Mouse (Mus musculus): ENCODE data around the gene Ppp1r36.

Gene Ppp1r36

DNA sequence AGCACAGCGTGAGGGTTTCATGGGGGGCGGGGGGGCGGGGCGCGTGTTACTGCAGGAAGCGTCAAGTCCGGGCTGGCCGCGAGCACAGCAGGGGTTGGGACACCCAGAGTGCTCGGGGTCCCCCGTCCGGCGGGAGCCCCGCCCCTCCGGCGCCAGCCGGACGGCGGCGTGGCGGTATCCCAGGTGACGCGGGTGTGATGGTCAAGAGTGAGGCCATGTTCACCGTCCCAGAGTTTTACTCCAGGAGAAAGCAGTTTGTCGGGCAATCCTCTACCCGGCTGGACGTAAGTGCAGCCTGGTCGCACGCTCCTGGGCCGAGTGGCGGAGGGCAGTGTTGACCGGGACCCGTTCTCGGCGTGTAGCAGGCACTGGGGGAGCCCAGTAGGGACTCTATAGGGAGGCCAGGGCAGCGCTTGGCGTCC lies at the start of gene Ppp1r36:
Gene Ppp1r36 (plus strand): TSS at position 106 of the 422 bp plus-strand sequence.
- no peak for DNase-seq

DNA sequence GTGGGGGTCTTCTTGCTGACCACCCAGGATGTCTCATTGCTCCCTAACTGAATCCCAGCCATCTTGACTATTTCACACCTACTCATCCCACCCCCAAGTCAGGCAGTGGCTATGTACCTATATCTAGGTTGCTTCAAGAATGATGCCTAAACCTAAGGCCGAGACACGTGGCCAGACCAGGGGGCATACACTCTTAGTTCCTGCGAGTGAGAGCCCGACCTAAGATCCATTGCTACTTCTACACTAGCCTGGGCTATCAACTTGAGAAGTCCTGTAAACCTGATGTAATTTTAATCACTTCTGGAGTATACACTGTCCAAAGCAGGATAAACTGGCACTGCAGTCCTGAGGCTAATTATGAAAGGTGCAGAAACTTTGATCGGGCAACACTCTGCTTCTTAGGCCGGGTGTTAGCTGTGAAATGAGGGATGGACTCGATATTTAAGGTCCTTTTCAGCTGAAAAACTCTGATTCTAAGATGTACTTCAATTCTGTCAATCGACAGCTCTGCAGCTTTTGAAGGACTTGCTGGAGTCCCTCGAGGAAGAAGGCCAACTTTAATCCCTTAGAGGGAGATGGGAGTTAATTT lies 49.0 kb upstream of the Ppp1r36 start:
- DNase-seq: peak; percentile 24

DNA sequence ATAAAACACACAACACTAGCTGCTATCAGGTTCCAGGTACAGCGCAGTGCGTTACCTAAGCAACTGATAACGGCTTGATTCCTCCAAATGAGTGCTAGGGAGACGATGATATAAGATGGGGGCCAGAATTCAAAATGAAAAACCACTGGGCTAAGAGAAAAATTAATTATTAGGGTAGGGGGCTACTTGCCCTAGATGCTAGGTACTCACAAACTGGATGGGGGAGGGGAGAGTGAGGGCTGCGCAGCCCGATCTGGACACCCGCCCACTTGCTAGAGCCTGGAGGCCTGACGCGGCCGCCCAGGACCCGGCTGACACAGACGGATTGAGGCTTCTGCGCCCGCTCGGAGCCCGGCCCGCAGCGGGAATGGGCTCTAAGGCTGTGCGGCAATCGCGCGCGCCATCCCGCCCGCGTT lies 48.5 kb upstream of the Ppp1r36 start:
- DNase-seq: no peak

DNA sequence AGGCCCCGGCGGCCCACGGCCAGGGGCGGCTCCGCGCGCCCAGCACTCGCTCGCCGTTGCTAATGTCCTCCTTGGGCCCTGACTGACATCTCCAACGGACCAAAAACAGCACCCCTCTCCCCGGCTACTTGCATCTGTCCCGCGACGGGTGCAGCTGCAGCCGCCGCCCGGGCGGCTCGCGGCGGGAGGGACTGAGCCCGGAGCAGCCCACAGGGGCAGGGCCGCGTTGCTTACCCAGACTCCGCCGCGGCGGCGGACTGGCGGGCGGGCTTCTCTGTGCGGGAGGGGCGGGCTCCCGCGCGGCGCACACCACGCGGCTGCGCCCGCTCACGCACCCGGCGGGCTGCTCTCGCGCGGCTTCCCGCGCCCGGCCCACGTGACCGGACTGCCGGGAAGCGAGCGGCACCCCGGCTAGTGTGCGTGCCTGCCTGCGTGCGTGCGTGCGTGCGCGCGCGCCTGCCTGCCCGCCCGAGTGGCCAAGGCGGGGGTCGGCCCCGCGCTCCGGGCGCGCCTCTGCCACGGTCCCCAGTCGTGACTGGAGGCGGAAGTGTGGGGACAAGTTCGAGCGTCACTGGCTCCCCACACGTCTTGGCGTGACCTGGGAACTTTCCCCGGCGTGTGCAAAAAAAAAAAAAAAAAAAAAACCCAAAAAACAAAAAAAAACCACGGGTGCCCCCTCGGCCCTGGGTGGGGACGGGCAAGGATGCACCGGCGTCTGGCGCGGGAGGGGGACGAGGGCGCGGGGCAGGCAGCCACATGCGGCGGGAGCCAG lies 47.9 kb upstream of the Ppp1r36 start, which contains the start of gene Zbtb25:
Gene Zbtb25 (minus strand): TSS at position 397 of the 772 bp plus-strand sequence.
- DNase-seq: peak; percentile 89

DNA sequence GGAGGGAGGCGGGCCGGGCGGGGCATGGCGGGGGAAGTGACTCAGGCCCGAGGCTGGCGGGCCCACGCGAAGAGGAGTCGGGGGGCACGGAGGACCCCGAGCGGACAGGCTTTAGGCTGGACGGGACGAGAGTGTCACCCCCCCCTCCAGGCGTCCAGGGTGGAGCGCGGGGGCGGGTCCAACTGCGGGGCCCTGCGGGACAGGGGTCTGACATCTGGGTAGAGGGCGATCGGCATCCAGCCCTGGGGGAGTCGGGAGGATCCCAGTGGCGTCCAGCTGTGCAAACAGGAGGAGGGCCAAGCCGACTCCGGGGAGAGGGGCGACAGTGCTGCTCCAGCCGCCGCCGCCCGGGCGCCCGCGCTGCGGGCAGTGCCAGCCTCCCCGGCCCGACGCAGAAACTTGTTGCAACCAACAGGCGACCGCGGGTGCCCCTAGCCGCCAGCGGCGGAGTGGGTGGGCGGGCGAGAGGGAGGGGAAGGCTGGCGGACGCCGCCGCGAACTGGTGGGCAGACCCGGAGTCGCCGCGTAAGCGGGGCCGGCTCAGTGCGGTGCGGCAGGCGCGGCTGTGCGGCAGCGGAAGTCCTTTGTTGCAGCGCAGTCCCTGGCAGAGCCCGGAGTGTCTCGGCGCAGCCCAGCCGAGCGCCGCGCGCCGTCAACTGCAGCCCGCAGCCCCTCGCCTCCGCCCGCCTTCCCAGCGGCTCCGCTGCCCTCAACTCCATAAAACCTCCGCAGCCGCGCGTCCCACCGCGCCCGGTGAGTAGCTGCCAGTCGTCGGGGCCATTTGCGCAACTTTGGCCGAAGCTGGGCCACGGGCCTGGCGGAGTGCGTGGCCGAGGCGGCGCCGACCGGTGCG lies 47.1 kb upstream of the Ppp1r36 start, which contains the start of gene Zbtb1:
Gene Zbtb1 (plus strand): TSS at position 289 of the 853 bp plus-strand sequence.
- DNase-seq: peak; percentile 80

DNA sequence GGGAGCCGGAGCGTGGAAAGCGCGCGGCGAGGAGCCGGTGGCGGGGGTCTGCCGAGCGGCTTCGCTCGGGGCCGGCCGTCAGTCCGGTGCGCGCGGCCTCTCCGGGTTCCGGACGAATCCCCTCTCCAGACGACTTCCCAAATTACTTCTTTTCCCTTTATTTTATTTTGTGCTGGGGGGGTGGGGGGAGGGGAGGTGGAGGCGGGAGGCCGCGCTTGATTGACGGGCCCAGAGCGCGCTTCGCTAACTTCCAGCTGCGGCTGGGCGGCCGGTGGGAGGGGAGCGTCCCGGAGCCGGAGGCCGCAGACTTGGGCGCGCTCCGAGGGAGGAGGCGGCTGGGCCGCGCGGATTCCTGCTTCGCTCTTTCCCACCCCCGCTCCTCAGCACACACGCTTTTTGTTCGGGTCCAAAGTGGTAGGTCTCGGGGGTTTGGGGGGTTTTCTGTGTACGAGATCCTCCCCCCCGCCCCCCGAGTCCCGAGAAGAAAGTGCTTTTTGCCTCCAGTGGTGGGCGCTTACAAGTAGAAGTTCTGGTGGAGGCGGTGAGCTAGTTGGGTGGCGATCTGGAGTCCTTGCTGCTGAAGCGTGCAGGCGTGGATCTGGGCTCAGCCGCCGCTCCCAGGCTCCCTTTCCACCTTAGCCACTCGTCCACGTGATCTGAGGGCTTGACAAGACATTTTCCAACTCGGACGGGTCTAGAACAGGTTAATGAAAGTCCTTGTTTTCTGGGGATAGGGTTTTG lies 46.3 kb upstream of the Ppp1r36 start:
- DNase-seq: peak; percentile 46

DNA sequence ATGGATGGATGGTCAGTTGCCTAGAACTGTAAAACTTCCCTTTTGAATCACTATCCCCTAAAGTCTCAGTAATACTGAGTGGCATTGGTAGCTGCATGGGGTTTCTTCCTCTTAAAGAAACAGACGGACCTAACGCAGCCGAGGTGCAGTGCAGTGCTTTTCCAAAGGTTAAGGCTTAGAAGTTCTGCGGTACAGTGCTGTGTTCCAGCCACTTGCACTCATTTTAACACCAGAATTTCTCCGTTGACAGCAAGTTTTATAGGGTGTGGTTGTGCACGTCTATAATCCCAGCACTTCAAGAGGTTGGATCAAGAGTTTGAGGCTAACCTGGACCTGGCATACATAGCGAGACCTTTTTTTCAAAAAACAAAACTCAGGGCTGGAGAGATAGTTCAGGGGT lies 45.3 kb upstream of the Ppp1r36 start:
- no peak for DNase-seq

DNA sequence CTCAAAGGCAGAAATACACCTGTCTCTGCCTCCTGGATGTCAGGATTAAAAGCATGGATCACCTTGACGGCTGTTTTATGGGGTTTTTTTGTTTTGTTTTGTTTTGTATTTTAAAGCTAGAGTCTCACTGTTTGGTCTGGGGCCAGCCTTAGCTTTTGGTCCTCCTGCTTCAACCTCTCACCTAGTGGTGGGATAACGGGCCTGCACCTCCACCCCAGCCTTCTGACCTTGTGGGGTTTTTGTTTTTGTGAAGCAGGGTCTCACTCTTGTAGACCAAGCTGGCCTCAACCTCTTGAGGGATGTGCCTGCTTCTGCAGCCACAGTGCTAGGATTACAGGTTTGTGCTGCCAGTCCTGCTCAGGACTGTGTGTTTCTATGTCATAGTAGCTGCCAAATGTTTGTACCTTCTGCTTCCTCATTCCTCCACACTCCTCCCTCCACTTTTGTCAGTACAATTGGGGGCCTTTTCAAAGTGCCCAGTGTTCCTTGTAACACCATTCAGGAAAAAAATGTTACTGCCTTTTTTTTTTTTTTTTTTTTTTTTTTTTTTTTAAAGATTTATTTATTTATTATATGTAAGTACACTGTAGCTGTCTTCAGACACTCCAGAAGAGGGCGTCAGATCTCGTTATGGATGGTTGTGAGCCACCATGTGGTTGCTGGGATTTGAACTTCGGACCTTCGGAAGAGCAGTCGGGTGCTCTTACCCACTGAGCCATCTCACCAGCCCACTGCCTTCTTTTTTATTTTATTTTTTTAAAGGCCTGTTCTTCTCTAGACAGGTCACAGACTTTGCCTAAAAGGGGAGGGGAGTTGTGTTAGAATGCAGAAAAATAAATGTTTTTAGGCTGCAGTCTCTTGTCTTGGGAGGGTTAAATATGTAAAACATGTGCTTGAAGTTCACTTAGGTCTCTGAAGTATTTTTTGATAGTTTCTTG lies 44.2 kb upstream of the Ppp1r36 start:
- DNase-seq: no peak

DNA sequence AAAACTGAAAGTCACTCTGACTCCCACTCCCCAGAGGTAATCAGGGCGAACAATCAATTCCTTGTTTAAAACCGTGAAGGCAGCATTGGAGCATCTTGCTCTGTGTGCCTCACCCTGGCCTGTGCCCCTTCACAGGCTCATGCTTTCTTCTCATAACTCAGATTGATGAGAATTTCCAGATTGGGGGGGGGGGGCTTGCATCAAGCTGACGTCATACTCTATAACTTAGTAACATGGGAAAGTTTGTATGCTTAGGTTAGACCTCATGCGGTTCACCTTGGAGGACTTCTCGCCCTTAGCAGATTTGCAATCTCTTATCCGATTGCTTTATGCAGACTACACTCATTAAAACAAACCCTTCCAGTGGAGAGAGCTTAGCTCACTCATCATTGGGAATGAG lies 43.3 kb upstream of the Ppp1r36 start:
- no peak for DNase-seq

DNA sequence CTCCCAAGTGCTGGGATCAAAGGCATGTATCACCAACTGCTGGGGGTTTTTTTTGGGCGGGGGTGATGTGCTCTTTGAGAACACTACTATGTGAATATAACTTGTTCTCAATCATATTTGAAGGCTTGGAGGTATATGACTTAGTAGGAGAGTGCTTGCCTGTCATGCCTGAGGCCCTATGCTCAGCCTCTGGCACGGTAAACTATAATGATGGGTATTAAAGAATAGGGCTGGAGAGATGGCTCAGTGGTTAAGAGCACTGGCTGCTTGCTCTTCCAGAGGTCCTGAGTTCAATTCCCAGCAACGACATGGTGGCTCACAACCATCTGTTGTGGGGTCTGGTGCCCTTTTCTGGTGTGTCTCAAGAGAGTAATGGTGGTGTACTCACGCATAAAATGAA lies 42.4 kb upstream of the Ppp1r36 start:
- no peak for DNase-seq

DNA sequence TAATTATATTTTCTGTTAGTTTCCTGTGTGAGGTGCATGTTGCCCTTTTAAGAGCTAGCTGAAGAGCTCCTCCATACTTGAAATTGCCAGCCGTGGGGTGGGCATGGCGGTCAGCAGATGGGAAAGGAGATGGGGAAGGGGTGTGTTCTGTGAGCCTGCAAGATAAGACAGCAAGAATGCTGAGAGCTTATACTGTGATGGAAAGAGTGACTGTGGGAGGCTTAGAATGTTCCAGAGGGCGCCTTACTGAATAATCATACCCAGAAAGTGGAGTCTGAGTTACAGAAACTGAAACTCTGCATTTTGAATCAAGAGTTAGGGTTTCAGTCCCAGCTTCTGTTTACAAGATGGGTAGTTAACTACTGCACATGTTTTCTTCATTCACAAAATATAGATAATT lies 41.8 kb upstream of the Ppp1r36 start:
- DNase-seq: no peak

DNA sequence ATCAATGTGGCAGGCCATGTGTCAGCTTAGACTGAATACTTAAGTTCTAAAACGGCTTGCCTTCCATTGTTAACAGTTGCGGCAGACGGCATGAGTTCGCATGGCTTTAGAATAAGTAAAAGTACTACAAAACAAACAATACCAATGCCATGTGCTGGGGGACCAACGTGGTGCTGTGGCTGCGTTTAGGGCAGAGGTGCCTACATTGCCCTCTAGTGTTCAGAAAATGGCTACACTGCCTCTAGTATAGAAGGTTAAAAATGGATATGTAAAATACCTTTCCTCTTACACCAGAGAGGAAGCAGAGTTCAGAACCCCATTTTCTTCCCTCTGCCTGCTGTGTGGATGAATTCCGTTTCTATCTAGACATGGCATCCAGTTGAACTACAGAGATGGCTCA lies 40.7 kb upstream of the Ppp1r36 start:
- no peak for DNase-seq

DNA sequence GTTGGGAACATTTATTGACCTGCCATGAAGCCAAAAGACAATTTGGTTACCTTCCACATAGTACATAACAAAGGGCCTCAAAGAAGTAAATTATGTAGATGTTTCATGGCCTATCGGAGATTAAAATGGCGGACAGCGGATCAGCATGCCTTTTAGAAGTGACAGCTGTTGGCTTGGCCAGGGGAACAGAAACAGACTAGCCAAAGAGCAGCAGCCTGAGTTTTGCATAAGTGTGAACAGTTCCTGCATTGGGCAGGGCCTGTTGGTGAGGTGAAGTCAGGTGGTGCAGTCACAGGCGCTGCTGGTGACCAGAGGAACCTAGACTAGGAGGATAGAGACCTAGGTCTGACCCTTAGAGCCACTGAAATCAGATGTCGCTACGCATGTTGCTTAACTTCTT lies 40.3 kb upstream of the Ppp1r36 start:
- DNase-seq: no peak

DNA sequence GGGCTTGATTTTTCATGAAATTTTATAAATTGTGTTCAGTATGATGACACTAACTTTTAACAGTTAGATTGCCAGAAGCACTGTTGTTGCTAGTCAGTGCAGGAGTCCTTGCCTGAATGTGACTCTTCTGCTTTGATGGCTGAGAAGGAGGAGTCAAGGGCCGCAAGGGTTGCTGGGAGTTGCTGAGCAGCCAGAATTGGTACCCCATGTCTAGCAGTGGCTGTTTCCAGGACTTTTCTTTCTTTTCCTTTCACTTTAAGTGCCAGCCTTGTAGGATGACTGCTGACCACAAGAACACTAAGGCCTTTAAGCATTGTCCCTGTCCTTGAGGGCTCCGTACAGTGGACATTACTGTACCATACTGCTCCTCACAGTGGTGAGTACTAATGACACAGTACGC lies 39.6 kb upstream of the Ppp1r36 start:
- no peak for DNase-seq

DNA sequence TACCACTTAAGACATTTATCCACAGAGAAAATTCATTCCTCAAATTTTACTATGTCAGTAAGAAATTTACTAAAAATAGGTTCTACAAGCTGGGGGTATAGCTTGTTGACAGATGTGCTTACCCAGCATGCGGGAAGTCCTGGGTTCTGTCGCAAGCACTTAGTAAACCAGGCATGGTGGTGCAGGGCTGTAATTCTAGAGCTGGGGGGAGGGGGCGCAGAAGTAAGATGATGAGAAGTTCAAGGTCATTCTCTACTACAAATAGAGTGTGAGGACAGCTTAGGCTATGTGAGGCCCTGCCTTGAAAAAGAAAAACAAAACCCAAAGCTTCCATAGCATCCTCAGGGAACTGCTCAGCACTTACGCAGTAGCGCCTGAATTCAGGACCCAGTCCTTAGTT lies 38.8 kb upstream of the Ppp1r36 start:
- no peak for DNase-seq

DNA sequence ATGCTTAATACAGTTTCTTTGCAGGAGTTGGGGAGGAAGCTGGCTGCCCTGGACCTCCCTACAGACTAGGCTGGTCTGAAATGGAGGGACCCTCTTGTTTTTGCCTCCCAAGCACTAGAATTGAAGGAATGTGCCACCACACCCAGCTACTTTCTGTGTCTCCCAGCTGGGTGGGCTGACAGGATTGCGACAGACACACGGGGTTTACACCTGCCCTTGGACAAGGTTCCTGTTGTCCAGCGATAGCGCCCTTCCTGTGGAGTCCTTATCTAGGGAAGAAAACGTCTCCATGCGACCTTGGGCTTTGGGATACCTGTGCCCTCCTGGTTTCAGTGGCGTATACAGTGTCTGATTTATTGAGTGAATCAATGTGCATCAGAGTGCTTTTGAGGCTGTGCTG lies 37.2 kb upstream of the Ppp1r36 start:
- no peak for DNase-seq

DNA sequence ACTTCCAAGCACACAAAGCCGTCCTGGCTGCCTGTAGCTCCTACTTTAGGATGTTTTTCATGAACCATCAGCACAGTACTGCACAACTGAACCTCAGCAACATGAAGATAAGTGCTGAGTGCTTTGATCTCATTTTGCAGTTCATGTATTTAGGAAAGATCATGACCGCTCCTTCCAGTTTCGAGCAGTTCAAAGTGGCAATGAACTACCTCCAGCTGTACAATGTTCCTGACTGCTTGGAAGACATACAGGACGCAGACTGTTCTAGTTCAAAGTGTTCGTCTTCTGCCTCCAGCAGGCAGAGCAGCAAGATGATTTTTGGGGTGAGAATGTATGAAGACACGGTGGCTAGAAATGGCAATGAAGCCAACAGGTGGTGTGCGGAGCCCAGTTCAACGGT lies 32.0 kb upstream of the Ppp1r36 start:
- DNase-seq: no peak

DNA sequence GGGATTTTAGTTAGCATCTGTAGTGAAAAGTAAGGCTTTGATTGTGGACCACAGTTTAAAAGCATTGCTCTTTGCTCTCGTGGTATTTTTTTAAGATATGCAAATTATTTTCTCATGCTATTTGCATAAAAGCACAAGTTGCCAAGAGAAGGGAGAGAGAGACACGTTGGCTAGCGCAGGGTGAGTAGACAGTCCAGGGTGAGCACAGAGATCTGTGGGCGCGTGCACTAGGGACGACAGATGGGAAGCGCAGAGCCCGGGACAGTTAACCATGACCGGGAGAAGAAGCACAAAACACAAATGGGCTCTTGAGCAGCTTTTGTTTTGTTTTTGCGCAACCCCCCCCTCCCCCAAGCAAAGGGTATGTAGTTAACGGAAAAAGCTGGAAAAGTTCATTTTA lies 28.5 kb upstream of the Ppp1r36 start:
- no peak for DNase-seq

DNA sequence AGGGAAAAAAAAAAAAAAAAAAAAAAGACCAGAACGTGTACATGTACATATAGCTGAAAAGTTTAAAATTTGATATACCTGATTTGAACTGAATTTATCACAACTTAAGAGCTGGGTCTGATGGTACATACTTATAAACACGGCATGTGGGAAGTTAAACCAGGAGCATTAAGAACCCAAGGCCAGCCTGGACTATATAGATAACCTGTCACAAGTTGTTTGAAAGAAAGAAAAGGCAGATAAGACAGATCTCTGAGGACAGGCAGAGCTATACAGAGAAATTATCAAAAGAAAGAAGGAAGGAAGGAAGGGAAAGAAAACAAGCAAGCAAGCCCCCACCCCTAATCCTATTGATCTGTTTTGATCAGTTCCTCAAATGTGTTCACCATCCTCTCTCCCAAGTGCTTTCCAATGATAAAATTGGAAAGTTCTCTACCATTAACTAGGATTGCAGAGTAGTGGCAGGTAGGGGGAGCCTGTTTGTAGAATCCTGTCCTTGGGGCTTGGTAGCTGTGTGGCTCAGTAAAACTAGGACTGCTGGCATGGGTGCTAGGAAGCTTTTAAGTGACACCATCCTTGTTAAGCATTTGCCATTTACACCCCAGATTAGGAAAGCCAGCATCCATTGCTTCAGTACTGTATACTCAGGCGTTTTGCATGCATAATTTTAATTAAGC lies 25.6 kb upstream of the Ppp1r36 start:
- DNase-seq: no peak

DNA sequence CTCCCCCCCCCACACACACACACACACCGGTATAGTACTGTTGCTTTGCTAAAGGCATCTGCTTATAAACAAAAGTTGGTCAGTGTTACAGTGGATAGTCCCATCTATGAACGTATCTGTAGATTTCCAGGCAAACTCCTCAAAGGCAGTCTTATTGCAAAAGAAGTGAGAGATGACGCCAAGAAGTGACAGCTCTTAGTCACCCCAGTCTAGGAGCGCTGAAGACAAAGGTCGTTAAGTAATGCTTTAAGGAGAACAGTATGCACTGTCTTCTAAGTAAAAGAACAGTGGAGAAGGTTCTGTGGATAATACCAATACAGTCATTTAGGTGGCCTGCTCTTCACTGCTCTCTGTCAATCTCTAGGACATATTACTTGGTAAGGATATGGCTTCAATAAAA lies 24.4 kb upstream of the Ppp1r36 start:
- no peak for DNase-seq

DNA sequence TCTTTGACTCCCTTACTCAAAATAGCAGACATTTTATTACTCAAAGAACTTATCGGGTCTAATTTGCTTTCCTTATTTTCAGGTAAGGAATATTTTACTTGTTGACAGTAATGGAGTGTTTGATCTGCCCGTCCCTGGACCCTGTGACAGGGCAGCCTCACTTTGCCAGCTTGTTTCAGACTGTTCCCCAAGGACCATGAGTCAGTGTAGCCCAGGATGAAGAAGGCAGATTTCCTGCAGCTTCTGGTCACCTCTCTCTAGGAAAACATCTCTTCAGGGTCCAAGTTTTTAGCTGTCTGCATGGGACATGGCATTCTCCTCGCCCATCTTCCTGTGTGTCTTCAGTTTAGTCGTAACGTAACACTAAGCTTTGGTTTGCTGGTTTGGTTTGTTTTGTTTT lies 20.1 kb upstream of the Ppp1r36 start:
- no peak for DNase-seq
